Mouse (Mus musculus) spleen, adult 10 weeks (tissue): ENCODE measurements around the gene Rprml. TPM values are rescaled to one million over a fixed set of nuclear protein-coding genes. Genes with fewer than 3 reads are reported as not detected.

Experiments used
- polyA plus RNA-seq: library from polyadenylated mRNA; stranded (reverse); fragments of 350-450 nt; fragmentation: Illumina TruSeq; extraction: RNeasy Lipid Tissue Mini Kit (QIAGEN cat#74804); gene quantifications from one replicate; pipeline ENCODE4 v1.2.3, GENCODE M21; 2015; ENCODE audit warnings: low replicate concordance; ENCODE audit not compliant: insufficient read depth

Rprml gene
- polyA plus RNA-seq: not detected

DNA sequence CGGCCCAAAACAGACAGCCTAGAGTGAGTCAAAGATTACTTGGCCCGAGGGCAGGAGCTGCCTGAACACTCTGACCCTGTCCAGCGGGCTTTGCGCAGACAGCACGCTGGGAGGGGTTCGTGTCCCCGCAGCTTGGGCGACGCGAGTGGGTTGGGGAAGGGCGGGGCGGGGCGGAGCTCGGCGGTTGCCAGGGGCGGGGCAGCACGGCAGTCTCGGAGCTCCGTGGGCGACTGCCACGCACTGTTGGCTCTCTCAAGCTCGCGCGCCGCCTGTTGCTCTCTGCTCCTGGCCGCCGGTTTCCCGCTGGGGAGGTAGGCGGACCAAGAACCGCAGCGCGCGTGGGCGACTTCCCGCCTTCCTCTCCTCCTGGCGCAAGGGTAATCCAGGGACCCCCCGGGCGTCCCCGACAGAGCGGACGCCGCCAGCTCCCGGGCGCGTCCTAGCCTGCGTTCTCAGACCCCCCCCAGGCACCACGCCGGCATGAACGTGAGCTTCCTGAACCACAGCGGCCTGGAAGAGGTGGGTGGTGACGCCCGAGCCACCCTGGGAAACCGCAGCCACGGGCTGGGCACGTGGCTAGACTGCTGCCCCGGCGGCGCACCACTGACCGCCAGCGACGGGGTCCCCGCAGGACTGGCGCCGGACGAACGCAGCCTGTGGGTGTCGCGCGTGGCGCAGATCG, at the start of gene Rprml:
Gene Rprml, plus strand, starts transcription at position 270 of the 682 bp plus-strand sequence.

DNA sequence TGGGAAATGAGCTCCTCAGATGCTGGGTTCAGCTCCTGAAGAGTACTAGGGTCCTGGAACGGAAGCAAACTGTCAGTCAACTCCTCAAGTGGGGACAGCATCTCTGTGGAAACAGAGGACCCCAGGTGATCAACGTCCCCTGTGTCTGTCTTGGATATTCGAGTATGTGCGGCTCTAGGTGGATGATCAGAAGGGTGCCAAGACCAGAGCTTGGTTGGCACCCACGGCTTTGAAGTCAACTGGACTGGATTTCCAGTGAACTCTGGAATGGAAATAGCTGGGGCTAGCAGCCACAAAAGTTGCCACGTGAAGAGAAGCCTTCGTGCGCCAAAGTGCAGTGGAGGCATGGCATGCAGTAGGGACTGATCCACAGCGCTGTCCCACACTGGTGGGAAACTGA, 28.3 kb upstream of the Rprml start, which contains the start of gene Gm884:
Gene Gm884, minus strand, starts transcription at position 101 of the 400 bp plus-strand sequence.

DNA sequence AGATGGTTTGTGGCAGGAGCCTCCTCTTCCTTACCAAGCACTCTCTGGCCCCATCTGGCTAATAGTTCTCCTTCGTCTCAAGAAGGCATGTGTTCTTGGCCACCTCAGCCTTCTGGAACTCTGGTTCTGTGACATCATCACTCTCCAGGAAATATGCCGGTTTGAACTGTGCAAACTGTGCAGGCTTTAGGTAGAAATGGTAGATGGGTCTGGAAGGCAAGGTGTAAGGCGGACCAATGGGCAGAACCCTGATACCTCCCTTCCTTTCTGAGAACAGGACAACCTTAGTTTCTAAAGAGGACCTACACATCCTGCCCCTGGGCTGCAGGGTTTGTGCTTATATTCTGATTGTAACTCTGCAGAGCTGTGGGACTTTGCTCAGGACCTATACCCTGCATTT, 10.6 kb upstream of the Rprml start, which contains the start of gene Lyzl6:
Gene Lyzl6, minus strand, starts transcription at position 101 of the 400 bp plus-strand sequence.

GRCm38 (mm10) chr11:103697565-103698176, 48.3 kb downstream of the Rprml start, which contains the start of gene Gosr2:
Gene Gosr2, minus strand, starts transcription at chr11:103697898.

Other genes starting within 250 kb of the Rprml start
- gene Plekhm1, start 236.9 kb upstream of the Rprml start, polyA plus RNA-seq: 20.5 TPM
- gene Lrrc37a, start 145.0 kb upstream of the Rprml start, polyA plus RNA-seq: not detected
- gene Gm884, start 28.4 kb upstream of the Rprml start, polyA plus RNA-seq: not detected
- not detected for gene Lyzl6, start 10.7 kb upstream of the Rprml start, polyA plus RNA-seq
- 88.0 TPM for gene Gosr2, start 48.3 kb downstream of the Rprml start, polyA plus RNA-seq
- gene Wnt9b, start 100.3 kb downstream of the Rprml start, polyA plus RNA-seq: 0.04 TPM
- not detected for gene Wnt3, start 124.6 kb downstream of the Rprml start, polyA plus RNA-seq